Mouse (Mus musculus) fibroblast of lung, adult 2 months (primary cell): ENCODE results near the gene Olfr558.

ENCODE experiments used
- DNase-seq: peaks from one replicate; pipeline ENCODE4 v3.0.0-alpha.2; 2011; ENCODE audit warnings: low read depth

Olfr558 gene

GRCm38 (mm10) chr7:102701915-102702314 is at the start of gene Olfr558:
Gene Olfr558, plus strand, starts transcription at chr7:102702215.
- no peak for DNase-seq

GRCm38 (mm10) chr7:102658523-102658922 is 43.5 kb upstream of the Olfr558 start, which contains the start of gene Olfr555:
Gene Olfr555, plus strand, starts transcription at chr7:102658823.
- no peak for DNase-seq

- DNase-seq, result no peak
These were observed 37.4 kb upstream of the Olfr558 start, which contains the start of gene Olfr556 for GRCm38 (mm10) chr7:102664599-102664998. Gene Olfr556, plus strand, starts transcription at chr7:102664899.

GRCm38 (mm10) chr7:102665378-102665777 is 36.6 kb upstream of the Olfr558 start:
- DNase-seq, result peak; percentile 7

GRCm38 (mm10) chr7:102676225-102676624 is 25.8 kb upstream of the Olfr558 start:
- DNase-seq, result no peak

GRCm38 (mm10) chr7:102681916-102682315 is 20.1 kb upstream of the Olfr558 start:
- DNase-seq, result peak; percentile 35

- peak; percentile 75 for DNase-seq
These were observed 15.0 kb upstream of the Olfr558 start, which contains the start of gene Trim68 for GRCm38 (mm10) chr7:102686944-102687501. Gene Trim68, minus strand, starts transcription at chr7:102687327.

GRCm38 (mm10) chr7:102695358-102696125 is 6.5 kb upstream of the Olfr558 start, which contains the start of gene Olfr557:
Gene Olfr557, plus strand, starts transcription at chr7:102695910.
- DNase-seq, result peak; percentile 8

- DNase-seq, result no peak
These were observed 3.6 kb upstream of the Olfr558 start for GRCm38 (mm10) chr7:102698461-102698860.

- DNase-seq, result no peak
These were observed 17.0 kb downstream of the Olfr558 start, which contains the start of gene Olfr33 for GRCm38 (mm10) chr7:102718970-102719369. Gene Olfr33, minus strand, starts transcription at chr7:102719070.

GRCm38 (mm10) chr7:102727391-102727790 is 25.4 kb downstream of the Olfr558 start, which contains the start of gene Olfr559:
Gene Olfr559, minus strand, starts transcription at chr7:102727491.
- DNase-seq, result no peak

- no peak for DNase-seq
These were observed 31.8 kb downstream of the Olfr558 start for GRCm38 (mm10) chr7:102733793-102734192.

GRCm38 (mm10) chr7:102737705-102738104 is 35.7 kb downstream of the Olfr558 start:
- DNase-seq, result no peak

GRCm38 (mm10) chr7:102752086-102752485 is 50.1 kb downstream of the Olfr558 start:
- no peak for DNase-seq

GRCm38 (mm10) chr7:102759266-102759665 is 57.3 kb downstream of the Olfr558 start, which contains the start of the genes Olfr560 and Olfr78:
Gene Olfr560, minus strand, starts transcription at chr7:102759366.
Gene Olfr78, minus strand, starts transcription at chr7:102759471.
- no peak for DNase-seq
